Mouse (Mus musculus) cortical plate, adult 2 months (tissue): ENCODE measurements around the gene Tmem150b. TPM values are rescaled to one million over a fixed set of nuclear protein-coding genes. Genes with fewer than 3 reads are reported as not detected.

ENCODE experiments used
- H3K27ac ChIP-seq: fragments of 200-500 bp; 2 replicates; pipeline ENCODE4 v1.5.1; 2012; ENCODE audit warnings: low read length, control low read depth, inconsistent platforms; ENCODE audit not compliant: insufficient read depth
- H3K4me1 ChIP-seq: fragments of 200-500 bp; 2 replicates; pipeline ENCODE4 v1.6.1; 2011; ENCODE audit warnings: low read length; ENCODE audit not compliant: control insufficient read depth, insufficient read depth
- H3K4me3 ChIP-seq: fragments of 200-500 bp; 2 replicates; pipeline ENCODE4 v1.5.1; 2011; ENCODE audit warnings: mild to moderate bottlenecking, low read length, control low read depth; ENCODE audit not compliant: insufficient read depth
- CTCF ChIP-seq: fragments of 200-500 bp; IDR thresholded peaks from 2 replicates; pipeline ENCODE4 v1.5.1; 2011; ENCODE audit warnings: mild to moderate bottlenecking, control low read depth, low read length; ENCODE audit not compliant: insufficient read depth; ENCODE audit errors: extremely low read depth
- POLR2A ChIP-seq: fragments of 200-500 bp; IDR thresholded peaks from 2 replicates; pipeline ENCODE4 v1.6.1; 2011; ENCODE audit warnings: mild to moderate bottlenecking, low read length, control low read depth; ENCODE audit not compliant: insufficient read depth; ENCODE audit errors: extremely low read depth
- polyA plus RNA-seq: library from polyadenylated mRNA; depleted of rRNA; stranded (reverse); fragments of >200 nt; gene quantifications from 2 replicates; pipeline ENCODE4 v1.2.3, GENCODE M21; 2012

Tmem150b gene
- polyA plus RNA-seq, 1 experiment: not detected

- TF ChIP-seq CTCF (no peak), POLR2A (no peak)
- Histone ChIP-seq H3K4me1 (0 out of 2 replicates have a peak, but pooled peaks cover 1% of the 10 kb centered on the region), H3K4me3 (no peak overlapping the region), H3K27ac (no peak overlapping the region)
Measured at GRCm38 (mm10) chr7:4747156-4747899, 22.3 kb upstream of the Tmem150b start.

GRCm38 (mm10) chr7:4746326-4746980, 21.4 kb upstream of the Tmem150b start:
- no peaks in the 10 kb centered on the region for H3K4me1 ChIP-seq
- no peak for TF ChIP-seq CTCF
- no peak for TF ChIP-seq POLR2A
- H3K4me3 ChIP-seq: no peak overlapping the region
- H3K27ac ChIP-seq: no peak overlapping the region

- Histone ChIP-seq H3K27ac (no peak overlapping the region), H3K4me1 (0 out of 2 replicates have a peak, but pooled peaks cover 3% of the 10 kb centered on the region), H3K4me3 (no peak overlapping the region)
- TF ChIP-seq CTCF (no peak), POLR2A (no peak)
Measured at GRCm38 (mm10) chr7:4744886-4745285, 19.8 kb upstream of the Tmem150b start.

GRCm38 (mm10) chr7:4743354-4743753, 18.3 kb upstream of the Tmem150b start:
- Histone ChIP-seq H3K27ac (no peak overlapping the region), H3K4me3 (no peak overlapping the region), H3K4me1 (0 out of 2 replicates have a peak, but pooled peaks cover 3% of the 10 kb centered on the region)
- no peak for TF ChIP-seq CTCF
- TF ChIP-seq POLR2A: no peak

- Histone ChIP-seq H3K4me3 (no peak overlapping the region), H3K4me1 (0 out of 2 replicates have a peak, but pooled peaks cover 3% of the 10 kb centered on the region), H3K27ac (no peak overlapping the region)
- TF ChIP-seq CTCF (no peak), POLR2A (no peak)
Measured at GRCm38 (mm10) chr7:4742482-4742819, 17.4 kb upstream of the Tmem150b start.

- Histone ChIP-seq H3K4me1 (0 out of 2 replicates have a peak, but pooled peaks cover 3% of the 10 kb centered on the region), H3K27ac (no peak overlapping the region), H3K4me3 (no peak overlapping the region; the same call in 1 of the 2 replicates)
- TF ChIP-seq CTCF: no peak
- TF ChIP-seq POLR2A: no peak
Measured at GRCm38 (mm10) chr7:4741672-4742481, 16.8 kb upstream of the Tmem150b start.

- 0 out of 2 replicates have a peak, but pooled peaks cover 3% of the 10 kb centered on the region for H3K4me1 ChIP-seq
- TF ChIP-seq POLR2A: no peak
- TF ChIP-seq CTCF: no peak
- peak overlapping the region; percentile 64; the same call in 1 of the 2 replicates for H3K4me3 ChIP-seq
- H3K27ac ChIP-seq: peak overlapping the region; percentile 82; the same call in 1 of the 2 replicates
Measured at GRCm38 (mm10) chr7:4741151-4741550, 16.1 kb upstream of the Tmem150b start.

GRCm38 (mm10) chr7:4740309-4740727, 15.3 kb upstream of the Tmem150b start:
- Histone ChIP-seq H3K27ac (peak overlapping the region; percentile 82), H3K4me3 (peak overlapping the region; percentile 64), H3K4me1 (0 out of 2 replicates have a peak, but pooled peaks cover 3% of the 10 kb centered on the region)
- TF ChIP-seq POLR2A (no peak), CTCF (no peak)

GRCm38 (mm10) chr7:4739544-4740275, 14.7 kb upstream of the Tmem150b start, which contains the start of gene Kmt5c:
Gene Kmt5c (plus strand): TSS chr7:4740115.
- TF ChIP-seq CTCF: no peak
- TF ChIP-seq POLR2A: peak; percentile 80
- Histone ChIP-seq H3K27ac (peak within 1 kb of the TSS; percentile 82), H3K4me1 (0 out of 2 replicates have a peak, but pooled peaks cover 3% of the 10 kb centered on the region), H3K4me3 (peak within 1 kb of the TSS; percentile 64)
